Mouse (Mus musculus) adrenal gland, adult 10 weeks (tissue): ENCODE data around the gene Ier2. TPM values are rescaled to one million over a fixed set of nuclear protein-coding genes. Genes with fewer than 3 reads are reported as not detected.

Source experiments
- polyA plus RNA-seq: library from polyadenylated mRNA; stranded (reverse); fragments of 350-450 nt; fragmentation: Illumina TruSeq; extraction: RNeasy Lipid Tissue Mini Kit (QIAGEN cat#74804); gene quantifications from one replicate; pipeline ENCODE4 v1.2.3, GENCODE M21; 2014; ENCODE audit warnings: low read depth, low replicate concordance

Gene Ier2
- 2.4 TPM for polyA plus RNA-seq

GRCm38 (mm10) chr8:84662581-84663065 lies at the start of gene Ier2:
Gene Ier2, minus strand, starts transcription at chr8:84662852.

GRCm38 (mm10) chr8:84700941-84701911 lies 38.6 kb upstream of the Ier2 start, which contains the start of gene Lyl1:
Gene Lyl1, plus strand, starts transcription at chr8:84701457.

GRCm38 (mm10) chr8:84687705-84688100 lies 25.1 kb upstream of the Ier2 start, which contains the start of gene Nacc1:
Gene Nacc1, minus strand, starts transcription at chr8:84687862.

GRCm38 (mm10) chr8:84686191-84687002 lies 23.7 kb upstream of the Ier2 start, which contains the start of gene Trmt1:
Gene Trmt1, plus strand, starts transcription at chr8:84686307.

Other genes starting within 250 kb of the Ier2 start
- 9.4 TPM for gene Trmt1, start 23.5 kb upstream of the Ier2 start, polyA plus RNA-seq
- gene Nacc1, start 25.0 kb upstream of the Ier2 start, polyA plus RNA-seq: 3.7 TPM
- not detected for gene Lyl1, start 38.6 kb upstream of the Ier2 start, polyA plus RNA-seq
- not detected for gene G430095P16Rik, start 60.2 kb upstream of the Ier2 start, polyA plus RNA-seq
- gene Nfix, start 137.5 kb upstream of the Ier2 start, polyA plus RNA-seq: 13.9 TPM
- 5.4 TPM for gene Dand5, start 160.0 kb upstream of the Ier2 start, polyA plus RNA-seq
- 2.3 TPM for gene Gadd45gip1, start 168.7 kb upstream of the Ier2 start, polyA plus RNA-seq
- gene Rad23a, start 177.8 kb upstream of the Ier2 start, polyA plus RNA-seq: 9.2 TPM
- 638 TPM for gene Calr, start 184.1 kb upstream of the Ier2 start, polyA plus RNA-seq
- 4.7 TPM for gene Farsa, start 194.1 kb upstream of the Ier2 start, polyA plus RNA-seq
- 6.2 TPM for gene Syce2, start 209.3 kb upstream of the Ier2 start, polyA plus RNA-seq
- 51.8 TPM for gene Gcdh, start 231.1 kb upstream of the Ier2 start, polyA plus RNA-seq
- not detected for gene Klf1, start 239.1 kb upstream of the Ier2 start, polyA plus RNA-seq
- 10.7 TPM for gene Dnase2a, start 245.7 kb upstream of the Ier2 start, polyA plus RNA-seq